ENCODE assay signal across 9 mouse cellular contexts in genomic region chr6:52305877-52306389, GRCm38 (mm10). TPM values are rescaled to one million over a fixed set of nuclear protein-coding genes. Genes with fewer than 3 reads are reported as not detected.
DNase-seq lines count a peak whose midpoint lies in the region; ATAC-seq and TF ChIP-seq lines count a peak whose summit lies in the region.
"Had no signal": no experiment of that assay in that cellular context is flagged by ENCODE, and none has a peak within 500 bp of the region (broad histone marks: within the 10 kb centered on the region; RNA-seq: fewer than 3 reads in every experiment).

No protein-coding gene starts in this region.

- WGBS in forebrain, postnatal 0 days = under 1% methylated on average over 30 of the region's 30 CpGs
- WGBS in neural tube, embryonic 12.5 days = under 1% methylated on average over 30 of the region's 30 CpGs

- intact Hi-C loops in heart, postnatal 36 days (cut with DNase I) = loop anchor here (2.0 kb wide), 1 partner anchor 271 kb away; no protein-coding TSS in a partner anchor

- H3K4me2 ChIP-seq in forebrain, postnatal 0 days (ENCODE audit: low read depth) = peak overlapping the region; percentile 51
- H3K4me2 ChIP-seq in neural tube, embryonic 12.5 days (replicated peaks) = peak overlapping the region; percentile 57

- H3K9me3 ChIP-seq in forebrain, postnatal 0 days (ENCODE audit: low read length) = no peaks in the 10 kb centered on the region
- H3K9me3 ChIP-seq in neural tube, embryonic 12.5 days = no peaks in the 10 kb centered on the region

- TF ChIP-seq CTCF in forebrain, postnatal 0 days (IDR thresholded peaks at IDR 0.05; ENCODE audit: low read depth) = peak; percentile 83

- peak; percentile 57 to 82 for DNase-seq in urinary bladder, adult 18-20 months (ENCODE audit: low spot score in 2 of 2)
- DNase-seq in urinary bladder, postnatal 10 days (ENCODE audit: low spot score) = no peak
- DNase-seq in forebrain, postnatal 0 days = peak; percentile 76
- peak; percentile 61 to 63 for DNase-seq in heart, postnatal 36 days
- peak; percentile 36 to 69 for DNase-seq in layer of hippocampus, adult 18-20 months (ENCODE audit: low spot score in 2 of 2)
- peak; percentile 46 to 59 for DNase-seq in lung, adult 18-20 months
- DNase-seq in thymus, postnatal 0 days (ENCODE audit: low spot score) = peak; percentile 73

- peak overlapping the region; percentile 34 for H3K9ac ChIP-seq in forebrain, postnatal 0 days
- no peak overlapping the region; the same call in 1 of the 2 replicates for H3K9ac ChIP-seq in neural tube, embryonic 12.5 days

- H3K27me3 ChIP-seq in forebrain, postnatal 0 days (ENCODE audit: insufficient read depth, low read length) = peaks cover 60% of the 10 kb centered on the region
- H3K27me3 ChIP-seq in neural tube, embryonic 12.5 days (replicated peaks) = peaks cover 62% of the 10 kb centered on the region
- H3K27me3 ChIP-seq: Patski had no signal

- peak overlapping the region; percentile 41 for H3K4me3 ChIP-seq in forebrain, postnatal 0 days (ENCODE audit: low read depth, low read length)
- peak overlapping the region; percentile 34 for H3K4me3 ChIP-seq in neural tube, embryonic 12.5 days

- peak; percentile 89 for ATAC-seq in forebrain, postnatal 0 days
- peak; percentile 87 for ATAC-seq in neural tube, embryonic 12.5 days (ENCODE audit: low FRiP score, low read depth)
- ATAC-seq: Patski had no signal

- H3K36me3 ChIP-seq in forebrain, postnatal 0 days (ENCODE audit: insufficient read depth) = no peaks in the 10 kb centered on the region
- no peaks in the 10 kb centered on the region for H3K36me3 ChIP-seq in neural tube, embryonic 12.5 days

- H3K4me1 ChIP-seq in forebrain, postnatal 0 days (ENCODE audit: insufficient read depth) = no peaks in the 10 kb centered on the region
- peaks cover 9% of the 10 kb centered on the region for H3K4me1 ChIP-seq in neural tube, embryonic 12.5 days

- no peak overlapping the region for H3K27ac ChIP-seq in forebrain, postnatal 0 days (ENCODE audit: low read depth, low read length)
- H3K27ac ChIP-seq in neural tube, embryonic 12.5 days = no peak overlapping the region

RNA-seq across cellular contexts. Expression of gene Evx1, which starts 7.4 kb away (rescaled TPM):
- total RNA-seq in forebrain, postnatal 0 days (2014; rRNA removed) = not detected in 2 replicates
- not detected in 2 replicates for polyA plus RNA-seq in forebrain, postnatal 0 days (2015; fragmentation: Nextera tagmentation; extraction: Ambion mirVana)
- total RNA-seq in heart, postnatal 36 days (2021) = not detected
- not detected for total RNA-seq in layer of hippocampus, adult 18-20 months (2021)
- 4.1 and 4.5 TPM in 2 replicates for polyA plus RNA-seq in neural tube, embryonic 12.5 days (2016; fragmentation: Nextera tagmentation; extraction: Ambion mirVana)
- not detected in 2 replicates for polyA plus RNA-seq in thymus, postnatal 0 days (2015; fragmentation: Nextera tagmentation; extraction: Ambion mirVana)
- polyA plus RNA-seq: Patski had no signal

RNA-seq across cellular contexts. Expression of gene Hoxa13, which starts 45.3 kb away (rescaled TPM):
- total RNA-seq in forebrain, postnatal 0 days (2014; rRNA removed) = not detected in 2 replicates
- not detected in 2 replicates for polyA plus RNA-seq in forebrain, postnatal 0 days (2015; fragmentation: Nextera tagmentation; extraction: Ambion mirVana)
- not detected for total RNA-seq in heart, postnatal 36 days (2021)
- not detected for total RNA-seq in layer of hippocampus, adult 18-20 months (2021)
- 0.10 and 1.3 TPM in 2 replicates for polyA plus RNA-seq in neural tube, embryonic 12.5 days (2016; fragmentation: Nextera tagmentation; extraction: Ambion mirVana)
- polyA plus RNA-seq in thymus, postnatal 0 days (2015; fragmentation: Nextera tagmentation; extraction: Ambion mirVana) = not detected in 2 replicates
